Mouse (Mus musculus) lung, embryonic 14.5 days (tissue): ENCODE data around the gene Col23a1. TPM values are rescaled to one million over a fixed set of nuclear protein-coding genes. Genes with fewer than 3 reads are reported as not detected.

Experiments
- ATAC-seq: fragments of 200-750 bp; cut with Nextera tagmentation; 2 replicates; pipeline ENCODE4 v1.8.0; 2017; ENCODE audit warnings: mild to moderate bottlenecking, moderate TSS enrichment, moderate library complexity; ENCODE audit not compliant: insufficient read depth
- DNase-seq: peaks from one replicate; pipeline ENCODE4 v3.0.0-alpha.2; 2015
- H3K27ac ChIP-seq: fragments of 300-500 bp; sonication (generic); 2 replicates; pipeline ENCODE4 v1.5.1; 2014; ENCODE audit warnings: low read depth, mild to moderate bottlenecking, moderate library complexity
- H3K27me3 ChIP-seq: fragments of 300-500 bp; sonication (generic); 2 replicates; pipeline ENCODE4 v1.6.1; 2014; ENCODE audit warnings: low read length, control low read depth; ENCODE audit not compliant: insufficient read depth
- H3K36me3 ChIP-seq: fragments of 300-500 bp; sonication (generic); 2 replicates; pipeline ENCODE4 v1.6.1; 2014; ENCODE audit warnings: control low read depth; ENCODE audit not compliant: insufficient read depth
- H3K4me1 ChIP-seq: fragments of 300-500 bp; sonication (generic); 2 replicates; pipeline ENCODE4 v1.6.1; 2014; ENCODE audit warnings: antibody characterized with exemption, control low read depth; ENCODE audit not compliant: insufficient read depth
- H3K4me2 ChIP-seq: fragments of 300-500 bp; sonication (generic); 2 replicates; pipeline ENCODE4 v1.6.1; 2014; ENCODE audit warnings: mild to moderate bottlenecking
- H3K4me3 ChIP-seq: fragments of 300-500 bp; sonication (generic); 2 replicates; pipeline ENCODE4 v1.5.1; 2014; ENCODE audit warnings: low read depth, low read length
- H3K9ac ChIP-seq: fragments of 300-500 bp; sonication (generic); 2 replicates; pipeline ENCODE4 v1.6.1; 2014
- H3K9me3 ChIP-seq: fragments of 300-500 bp; sonication (generic); 2 replicates; pipeline ENCODE4 v1.6.1; 2016; ENCODE audit warnings: low read depth, low read length, control low read depth
- CTCF ChIP-seq: IDR thresholded peaks from 2 replicates; pipeline ENCODE4 v1.5.1; 2016; ENCODE audit warnings: antibody characterized with exemption, low read depth
- WGBS: fragments of 180-500 bp; shearing (Covaris S2); extraction: QIAGEN DNeasy Blood & Tissue Kit; methylation state at CpG from one replicate; pipeline ENCODE4 v1.1.7; 2014; 5-methylcytosine and 5-hydroxymethylcytosine counted together
- polyA plus RNA-seq: library from polyadenylated mRNA; unstranded; fragments of >200 nt; fragmentation: Nextera tagmentation; extraction: Ambion mirVana; gene quantifications from 2 replicates; pipeline ENCODE4 v1.2.1, GENCODE M21; 2014

Gene Col23a1
- polyA plus RNA-seq, 1 experiment from 2014 or later, result 29.4 TPM

DNA sequence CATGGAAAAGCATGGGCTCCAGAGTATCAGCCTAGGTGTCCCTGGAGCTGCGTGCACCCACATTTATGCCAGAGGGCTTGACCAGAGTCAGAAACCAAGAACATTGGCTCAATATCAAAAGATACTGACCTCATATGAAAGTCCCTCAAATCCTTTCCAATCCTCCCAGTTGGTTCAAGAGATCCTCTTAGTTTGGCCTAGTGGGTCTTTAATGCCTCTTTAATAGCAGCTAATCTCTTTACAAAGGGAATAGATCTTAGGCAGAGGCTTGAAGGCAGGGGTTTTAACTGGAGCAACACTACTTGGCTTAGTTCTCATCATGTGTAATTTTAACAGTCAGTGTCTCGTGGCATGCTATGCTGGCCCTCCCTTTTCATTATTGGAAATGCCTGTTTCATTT is 184.0 kb downstream of the Col23a1 start:
- H3K36me3 ChIP-seq, result no peaks in the 10 kb centered on the region
- no peak for ATAC-seq
- H3K27me3 ChIP-seq, result no peaks in the 10 kb centered on the region
- no peak overlapping the region for H3K4me3 ChIP-seq
- DNase-seq, result no peak
- 89% methylated on average over 2 of the region's 2 CpGs for WGBS
- no peak overlapping the region for H3K27ac ChIP-seq
- H3K4me1 ChIP-seq, result peaks cover 22% of the 10 kb centered on the region
- H3K4me2 ChIP-seq, result no peak overlapping the region
- no peak overlapping the region for H3K9ac ChIP-seq
- H3K9me3 ChIP-seq, result no peaks in the 10 kb centered on the region
- no peak for TF ChIP-seq CTCF

DNA sequence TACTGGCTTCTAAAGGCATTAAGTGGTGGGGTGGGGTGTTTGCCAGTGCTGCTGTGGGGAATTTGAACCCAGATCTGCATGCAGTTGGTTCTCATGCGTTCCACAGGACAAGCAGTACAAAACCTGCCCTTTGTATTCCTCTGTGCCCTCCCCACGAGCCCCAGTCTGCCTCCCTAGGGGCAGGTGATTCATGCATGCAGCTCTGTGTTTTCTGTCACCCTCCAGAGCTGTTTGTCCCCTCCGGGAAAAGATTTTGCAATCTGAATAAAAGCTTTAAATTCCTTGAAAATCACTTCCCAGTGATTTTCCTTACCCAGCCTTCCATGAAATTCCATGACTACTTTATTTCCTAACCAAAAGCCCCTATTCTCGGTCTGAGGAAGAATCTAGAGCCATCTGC is 186.8 kb downstream of the Col23a1 start:
- Histone ChIP-seq H3K4me3 (no peak overlapping the region), H3K27me3 (no peaks in the 10 kb centered on the region), H3K36me3 (no peaks in the 10 kb centered on the region), H3K4me2 (no peak overlapping the region), H3K9ac (no peak overlapping the region), H3K4me1 (peaks cover under 1% of the 10 kb centered on the region; the same call in 1 of the 2 replicates), H3K27ac (no peak overlapping the region), H3K9me3 (no peaks in the 10 kb centered on the region)
- 65% methylated on average over 4 of the region's 4 CpGs for WGBS
- DNase-seq (no peak), ATAC-seq (no peak)
- TF ChIP-seq CTCF, result no peak

DNA sequence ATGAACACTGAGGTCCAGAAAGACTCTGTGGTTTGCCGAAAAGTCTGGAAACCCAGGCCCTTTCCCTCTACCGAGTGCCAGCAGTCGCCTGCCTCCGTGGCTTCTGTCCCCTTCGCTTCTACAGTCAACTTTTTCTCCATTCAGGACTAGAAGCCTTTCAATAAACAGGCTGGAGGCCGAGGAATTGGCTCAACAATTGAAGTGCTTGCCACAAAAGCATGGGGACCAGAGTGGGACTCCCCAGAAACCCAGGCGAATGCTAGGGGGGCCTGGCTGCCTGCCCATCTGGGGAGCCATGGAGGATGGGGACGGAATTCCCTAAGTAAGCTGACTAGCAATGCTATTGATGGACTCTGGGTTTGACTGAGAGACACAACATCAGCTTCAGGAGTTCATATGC is 187.9 kb downstream of the Col23a1 start:
- H3K9me3 ChIP-seq, result no peaks in the 10 kb centered on the region
- ATAC-seq, result no peak
- H3K9ac ChIP-seq, result no peak overlapping the region
- no peak overlapping the region for H3K4me2 ChIP-seq
- no peaks in the 10 kb centered on the region for H3K36me3 ChIP-seq
- DNase-seq, result peak; percentile 34
- H3K27ac ChIP-seq, result peak overlapping the region; percentile 72
- no peak for TF ChIP-seq CTCF
- 63% methylated on average over 8 of the region's 8 CpGs for WGBS
- H3K27me3 ChIP-seq, result no peaks in the 10 kb centered on the region
- H3K4me1 ChIP-seq, result no peaks in the 10 kb centered on the region; the same call in 1 of the 2 replicates
- no peak overlapping the region for H3K4me3 ChIP-seq

DNA sequence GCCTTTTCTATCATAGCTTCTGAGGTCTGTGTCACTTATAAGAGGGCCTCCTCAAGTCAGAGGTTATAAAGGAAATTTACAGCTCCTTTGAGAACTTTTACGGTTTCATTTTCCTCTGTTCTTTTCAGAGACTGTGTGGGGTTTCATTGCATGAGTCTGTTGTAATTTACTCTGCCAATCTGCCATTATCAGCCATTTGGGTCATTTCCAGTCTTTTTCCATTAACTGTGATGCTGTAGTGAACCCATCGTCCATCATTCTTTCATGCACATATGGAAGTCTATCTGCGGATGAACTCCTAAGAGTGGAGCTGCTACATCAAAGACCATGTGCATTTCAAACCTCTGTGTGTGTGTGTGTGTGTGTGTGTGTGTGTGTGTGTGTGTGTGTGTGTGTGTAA is 192.5 kb downstream of the Col23a1 start:
- H3K4me2 ChIP-seq, result no peak overlapping the region
- ATAC-seq (no peak), DNase-seq (peak; percentile 63)
- no peaks in the 10 kb centered on the region for H3K36me3 ChIP-seq
- H3K27me3 ChIP-seq, result no peaks in the 10 kb centered on the region
- no peak for TF ChIP-seq CTCF
- H3K27ac ChIP-seq, result no peak overlapping the region
- WGBS, result 33% methylated on average over 3 of the region's 3 CpGs
- H3K9ac ChIP-seq, result no peak overlapping the region
- peaks cover 4% of the 10 kb centered on the region for H3K4me1 ChIP-seq
- no peak overlapping the region for H3K4me3 ChIP-seq
- no peaks in the 10 kb centered on the region for H3K9me3 ChIP-seq

DNA sequence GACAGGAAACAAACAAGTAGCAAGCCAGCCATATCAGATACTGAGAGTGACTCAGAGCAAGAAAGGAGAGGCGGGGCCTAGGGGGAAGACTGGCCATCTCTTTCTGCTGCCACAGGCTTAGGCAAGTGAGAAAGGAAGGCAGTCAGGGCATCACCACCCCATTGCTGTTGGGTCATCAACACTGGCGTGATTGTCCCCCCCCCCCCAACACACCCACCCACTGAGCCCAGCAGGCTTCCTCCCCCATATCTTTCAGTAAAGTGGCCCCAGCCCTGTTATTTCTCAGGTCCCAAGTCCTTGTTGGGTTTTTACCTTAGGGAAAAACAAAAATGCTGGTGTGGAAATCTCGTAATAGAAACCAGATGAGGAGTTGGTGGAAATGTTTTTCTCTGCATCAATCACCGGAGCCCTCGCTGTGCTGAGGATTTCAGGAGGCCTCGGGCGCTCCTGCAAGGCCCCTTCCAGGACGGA is 195.4 kb downstream of the Col23a1 start:
- no peak overlapping the region for H3K4me2 ChIP-seq
- H3K9me3 ChIP-seq, result no peaks in the 10 kb centered on the region; the same call in 1 of the 2 replicates
- H3K9ac ChIP-seq, result no peak overlapping the region
- no peaks in the 10 kb centered on the region for H3K27me3 ChIP-seq
- TF ChIP-seq CTCF, result no peak
- H3K27ac ChIP-seq, result peak overlapping the region; percentile 80
- DNase-seq, result no peak
- peaks cover 4% of the 10 kb centered on the region; the same call in 1 of the 2 replicates for H3K4me1 ChIP-seq
- no peaks in the 10 kb centered on the region for H3K36me3 ChIP-seq
- no peak for ATAC-seq
- WGBS, result 56% methylated on average over 8 of the region's 8 CpGs
- no peak overlapping the region for H3K4me3 ChIP-seq

DNA sequence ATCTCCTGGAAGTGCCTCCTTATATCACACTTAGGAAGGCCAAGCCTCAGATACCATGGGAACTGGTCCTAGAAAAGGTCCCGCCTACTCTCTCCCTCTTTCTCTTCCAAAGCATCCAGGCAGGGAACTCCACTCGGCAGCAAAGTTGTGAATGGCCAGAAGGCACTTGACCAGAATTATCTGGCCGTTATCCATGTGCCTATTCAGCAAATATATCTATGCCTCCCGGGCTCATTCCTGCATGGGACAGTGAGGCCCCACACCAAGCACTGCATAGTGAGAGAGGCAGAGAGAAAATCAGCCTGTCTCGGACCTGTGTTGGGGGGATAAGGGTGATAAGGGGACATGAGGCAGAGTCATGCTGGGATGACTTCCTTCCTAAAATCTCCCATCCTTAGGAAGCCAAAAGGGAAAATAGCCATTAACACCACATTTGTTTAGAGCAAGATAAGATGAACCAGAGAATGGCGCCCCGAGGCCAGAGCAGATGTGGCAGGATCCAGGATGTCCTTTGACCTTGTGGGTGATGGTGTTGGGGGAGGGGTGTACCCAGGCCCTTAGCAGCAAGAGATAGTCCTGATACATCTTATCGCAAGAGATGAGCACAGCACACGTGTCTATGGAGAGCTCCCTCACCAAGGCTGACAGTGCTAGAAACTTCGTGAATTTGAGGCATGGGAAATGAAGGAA is 196.2 kb downstream of the Col23a1 start:
- Histone ChIP-seq H3K9ac (no peak overlapping the region), H3K4me3 (no peak overlapping the region), H3K4me1 (peaks cover 4% of the 10 kb centered on the region; the same call in 1 of the 2 replicates), H3K9me3 (no peaks in the 10 kb centered on the region; the same call in 1 of the 2 replicates), H3K27me3 (no peaks in the 10 kb centered on the region), H3K4me2 (no peak overlapping the region), H3K36me3 (no peaks in the 10 kb centered on the region), H3K27ac (peak overlapping the region; percentile 80)
- 29% methylated on average over 10 of the region's 10 CpGs for WGBS
- DNase-seq, result peak; percentile 82
- peak; percentile 85 for ATAC-seq
- TF ChIP-seq CTCF, result no peak

DNA sequence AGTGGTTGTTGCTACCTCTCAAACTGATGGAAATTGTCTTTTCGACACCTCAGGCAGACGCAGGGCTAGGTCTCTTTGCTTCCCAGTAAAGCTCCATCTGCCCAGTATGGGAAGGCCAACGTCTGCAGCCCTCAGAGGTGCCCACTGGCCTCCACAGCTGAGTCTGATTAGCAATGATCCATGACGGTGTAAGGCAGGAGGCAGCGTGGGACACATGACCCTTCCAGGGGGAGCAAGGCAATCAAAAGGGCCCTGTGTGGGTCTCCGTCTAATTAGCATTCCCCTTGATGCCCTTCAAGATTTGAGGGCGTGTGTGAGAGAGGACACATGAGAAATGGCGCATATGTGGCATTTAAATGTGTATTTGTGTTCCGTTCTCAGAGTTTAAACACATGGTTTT is 199.1 kb downstream of the Col23a1 start:
- WGBS, result 52% methylated on average over 9 of the region's 9 CpGs
- Histone ChIP-seq H3K27me3 (no peaks in the 10 kb centered on the region), H3K9me3 (no peaks in the 10 kb centered on the region; the same call in 1 of the 2 replicates), H3K4me2 (no peak overlapping the region), H3K27ac (no peak overlapping the region), H3K4me3 (no peak overlapping the region), H3K36me3 (no peaks in the 10 kb centered on the region), H3K9ac (no peak overlapping the region), H3K4me1 (peaks cover 4% of the 10 kb centered on the region; the same call in 1 of the 2 replicates)
- TF ChIP-seq CTCF, result no peak
- ATAC-seq (no peak), DNase-seq (no peak)
